Mouse (Mus musculus) ZHBTc4 (cell line): ENCODE data around the gene Bcl2l2.
A peak's percentile ranks its signal among the peaks of the same experiment; 100 is the strongest.

ENCODE experiments used
- DNase-seq: peaks from one replicate; pipeline ENCODE4 v3.0.0-alpha.2; 2011; ENCODE audit warnings: low read depth, low spot score

The Bcl2l2 gene

GRCm38 (mm10) chr14:54883154-54884021 is at the start of gene Bcl2l2, which contains the start of gene Gm20521:
Gene Bcl2l2 (plus strand): TSS chr14:54883377.
Gene Gm20521 (plus strand): TSS chr14:54883441.
- DNase-seq: peak; percentile 93

GRCm38 (mm10) chr14:54843461-54843860 is 39.7 kb upstream of the Bcl2l2 start:
- DNase-seq: peak; percentile 52

GRCm38 (mm10) chr14:54855726-54856125 is 27.5 kb upstream of the Bcl2l2 start:
- no peak for DNase-seq

- DNase-seq: no peak
These were observed 26.5 kb upstream of the Bcl2l2 start for GRCm38 (mm10) chr14:54856703-54857102.

GRCm38 (mm10) chr14:54857891-54858290 is 25.3 kb upstream of the Bcl2l2 start:
- no peak for DNase-seq

- DNase-seq: peak; percentile 66
These were observed 22.7 kb upstream of the Bcl2l2 start for GRCm38 (mm10) chr14:54860511-54860910.

- peak; percentile 90 for DNase-seq
These were observed 19.5 kb upstream of the Bcl2l2 start for GRCm38 (mm10) chr14:54863501-54864312.

- DNase-seq: no peak
These were observed 18.7 kb upstream of the Bcl2l2 start for GRCm38 (mm10) chr14:54864313-54865036.

- no peak for DNase-seq
These were observed 17.6 kb upstream of the Bcl2l2 start for GRCm38 (mm10) chr14:54865626-54866025.

GRCm38 (mm10) chr14:54866268-54866667 is 16.9 kb upstream of the Bcl2l2 start:
- no peak for DNase-seq

- peak; percentile 82 for DNase-seq
These were observed 16.2 kb upstream of the Bcl2l2 start for GRCm38 (mm10) chr14:54866936-54867335.

- DNase-seq: no peak
These were observed 15.2 kb upstream of the Bcl2l2 start for GRCm38 (mm10) chr14:54868026-54868425.

GRCm38 (mm10) chr14:54870861-54871260 is 12.3 kb upstream of the Bcl2l2 start, which contains the start of gene Homez:
Gene Homez (minus strand): TSS chr14:54870961.
- no peak for DNase-seq

- no peak for DNase-seq
These were observed 9.0 kb upstream of the Bcl2l2 start for GRCm38 (mm10) chr14:54874165-54874564.

- peak; percentile 86 for DNase-seq
These were observed 7.2 kb upstream of the Bcl2l2 start for GRCm38 (mm10) chr14:54875844-54876538.

GRCm38 (mm10) chr14:54876539-54877047 is 6.6 kb upstream of the Bcl2l2 start:
- peak; percentile 97 for DNase-seq

- DNase-seq: peak; percentile 74
These were observed 6.0 kb upstream of the Bcl2l2 start, which contains the start of gene Ppp1r3e for GRCm38 (mm10) chr14:54877048-54877715. Gene Ppp1r3e (minus strand): TSS chr14:54877550.

GRCm38 (mm10) chr14:54884022-54884712 is 990 bp downstream of the Bcl2l2 start:
- no peak for DNase-seq

- DNase-seq: no peak
These were observed 2.1 kb downstream of the Bcl2l2 start for GRCm38 (mm10) chr14:54885309-54885708.

GRCm38 (mm10) chr14:54892200-54892599 is 9.0 kb downstream of the Bcl2l2 start, which contains the start of gene Pabpn1:
Gene Pabpn1 (plus strand): TSS chr14:54892500.
- no peak for DNase-seq
